Mouse (Mus musculus): Measurements from ENCODE around the gene Ebpl. TPM values are rescaled to one million over a fixed set of nuclear protein-coding genes. Genes with fewer than 3 reads are reported as not detected.
"Not testable (repeated sequence)": the region's sequence is repeated elsewhere in the genome, so short reads cannot be mapped to it uniquely, and the experiment has no call there.

Ebpl gene
- total RNA-seq, 2 experiments from 2014 or later: 4.1 to 4.2 TPM

DNA sequence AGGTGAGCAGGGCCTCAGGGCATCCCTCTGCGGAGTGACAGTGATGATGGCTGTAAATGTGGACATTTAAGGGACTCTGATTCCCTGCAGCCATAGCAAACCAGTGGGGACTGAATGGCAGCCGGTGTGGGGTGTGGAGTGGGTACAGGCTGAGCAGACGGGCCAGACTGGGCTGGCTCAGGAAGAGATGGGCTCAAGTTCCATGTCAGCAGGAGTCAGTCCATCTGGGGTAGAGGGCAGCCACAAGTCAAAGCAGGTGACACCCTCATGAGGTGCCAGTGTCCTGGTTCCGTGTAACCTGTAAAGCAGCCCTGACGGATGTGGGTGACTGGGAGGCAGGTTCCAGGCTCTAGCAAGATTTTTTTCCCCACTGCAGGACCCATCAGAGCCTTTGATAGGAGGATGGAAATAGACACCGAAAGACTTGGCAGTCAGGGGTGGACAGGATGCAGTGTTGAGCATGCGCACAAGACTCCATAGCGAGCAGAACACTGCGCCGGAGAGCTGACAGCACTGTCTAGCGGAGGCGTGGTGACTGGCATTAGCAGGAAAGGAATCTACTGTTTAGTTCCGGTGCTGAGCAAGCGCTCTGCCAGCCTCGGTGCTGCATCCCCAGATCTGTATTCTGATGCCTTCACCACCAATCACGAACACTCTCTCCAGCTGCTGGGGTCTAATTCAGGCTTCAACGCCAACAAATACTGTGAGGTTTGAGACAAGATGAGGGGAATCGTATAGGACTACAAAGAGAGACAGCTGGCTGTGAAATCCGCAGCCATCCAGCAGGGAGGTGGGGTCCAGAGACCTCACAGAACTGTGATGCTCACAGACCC is 32.4 kb downstream of the Ebpl start:
- peak in 1 of 2 experiments; percentile 66 for DNase-seq (ENCODE audit: low spot score in 2 of 2)

DNA sequence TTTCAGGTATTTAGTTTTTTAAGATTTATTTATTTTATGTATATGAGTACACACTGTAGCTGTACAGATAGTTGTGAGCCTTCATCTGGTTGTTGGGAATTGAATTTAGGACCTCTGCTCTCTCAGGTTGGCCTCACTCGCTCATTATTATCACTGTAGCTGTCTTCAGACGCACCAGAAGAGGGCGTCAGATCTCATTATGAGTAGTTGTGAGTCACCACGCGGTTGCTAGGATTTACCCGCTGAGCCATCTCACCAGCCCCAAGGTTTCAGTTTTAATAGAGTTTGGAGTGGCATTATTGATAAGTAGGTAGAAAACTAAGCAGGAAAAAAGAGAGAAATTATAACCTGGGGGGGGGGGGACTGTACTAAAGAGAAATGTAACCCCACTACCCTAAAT is 33.2 kb downstream of the Ebpl start:
- not testable (repeated sequence) for DNase-seq (ENCODE audit: low spot score in 2 of 2)

DNA sequence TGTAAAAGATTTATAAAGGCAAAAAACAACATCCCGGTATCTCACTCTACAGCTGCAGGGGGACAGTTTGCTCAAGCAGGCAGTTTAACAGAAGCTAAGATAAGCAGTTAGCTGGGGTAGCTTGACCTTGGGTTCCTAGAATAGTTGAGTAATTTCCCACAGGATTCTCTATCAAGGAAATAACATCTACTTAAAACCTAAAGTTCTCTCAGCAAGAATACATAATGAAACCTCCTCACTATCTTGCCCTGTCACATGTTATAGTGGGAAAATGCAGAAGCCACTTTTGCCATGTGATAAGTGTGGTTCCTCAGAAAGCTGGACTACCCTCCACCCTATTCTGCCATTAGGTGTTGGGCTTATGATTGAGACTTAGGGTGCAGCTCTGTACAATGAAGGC is 37.5 kb downstream of the Ebpl start:
- DNase-seq (ENCODE audit: low spot score in 2 of 2): no peak

DNA sequence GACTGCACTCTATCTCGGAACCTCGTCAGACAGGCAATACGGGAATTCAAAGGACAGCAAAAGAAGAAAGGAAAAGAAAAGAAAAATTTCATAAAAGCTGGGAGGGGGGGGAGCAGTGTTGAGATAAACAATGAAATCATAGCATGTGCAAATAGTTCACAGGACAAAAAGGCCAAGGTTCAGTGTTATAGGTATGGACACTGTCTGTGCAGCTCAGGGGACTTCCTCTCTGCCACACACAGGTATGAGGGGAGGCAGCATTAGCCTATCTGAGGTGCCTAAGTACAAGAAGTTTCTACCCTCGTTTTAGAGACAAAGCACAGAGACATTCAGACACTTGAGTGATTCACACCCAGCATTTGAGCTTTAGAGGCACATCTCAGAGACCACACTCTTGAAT is 39.0 kb downstream of the Ebpl start:
- DNase-seq (ENCODE audit: low spot score in 2 of 2): no peak

DNA sequence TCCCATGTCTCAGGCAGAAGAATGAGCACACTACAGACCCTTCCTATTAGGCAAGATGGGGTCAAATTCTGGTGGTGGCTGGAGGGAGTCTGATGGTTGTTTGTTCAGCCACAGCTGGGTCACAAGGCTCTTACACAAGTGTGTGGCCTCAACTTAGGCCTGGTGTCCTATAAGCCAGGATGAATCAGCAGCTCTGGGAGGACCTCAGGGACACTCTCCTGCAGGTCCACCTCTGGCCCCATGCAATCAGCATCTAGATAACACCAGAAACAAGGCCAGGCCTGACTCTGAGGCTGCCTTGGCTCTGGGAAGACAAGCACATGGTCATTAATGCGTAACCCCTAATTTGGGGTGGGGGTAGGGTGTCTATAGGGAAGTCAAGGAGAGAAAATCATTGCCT is 39.5 kb downstream of the Ebpl start:
- DNase-seq (ENCODE audit: low spot score in 2 of 2): no peak

DNA sequence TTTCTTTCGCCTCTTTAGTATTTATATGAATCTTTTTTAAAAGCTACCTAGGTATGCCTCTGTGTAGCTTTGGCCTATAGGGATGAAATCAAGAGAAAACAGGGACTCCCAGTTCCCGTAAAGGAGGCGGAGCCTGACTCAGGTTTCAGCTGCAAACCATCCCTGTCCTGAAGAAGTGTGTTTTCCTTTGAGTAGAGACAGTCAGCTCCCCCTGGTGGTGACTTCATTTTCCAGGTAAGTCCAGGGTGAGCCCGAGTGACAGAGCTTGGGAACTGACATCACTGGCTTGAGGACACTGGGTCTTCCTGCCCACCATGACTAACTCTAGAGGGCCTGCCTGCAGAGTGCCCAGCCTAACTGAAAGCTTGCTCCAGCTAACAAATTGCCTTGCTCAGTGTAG is 43.4 kb downstream of the Ebpl start:
- DNase-seq (ENCODE audit: low spot score in 2 of 2): no peak

DNA sequence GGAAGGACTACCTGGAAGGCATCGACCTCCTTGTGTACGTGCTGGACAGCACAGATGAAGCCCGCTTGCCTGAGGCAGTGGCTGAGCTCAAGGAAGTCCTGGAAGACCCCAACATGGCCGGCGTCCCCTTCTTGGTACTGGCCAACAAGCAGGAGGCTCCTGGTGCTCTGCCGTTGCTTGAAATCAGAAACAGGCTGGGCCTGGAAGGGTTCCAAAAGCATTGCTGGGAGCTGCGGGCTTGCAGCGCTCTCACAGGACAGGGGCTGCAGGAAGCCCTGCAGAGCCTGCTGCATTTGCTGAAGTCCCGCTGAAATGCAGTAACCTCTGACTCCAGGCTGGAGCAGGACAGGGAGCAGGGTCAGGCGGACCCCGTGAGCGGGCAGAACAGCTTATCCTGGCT is 49.3 kb downstream of the Ebpl start:
- DNase-seq (ENCODE audit: low spot score in 2 of 2): peak in 1 of 2 experiments; percentile 31

DNA sequence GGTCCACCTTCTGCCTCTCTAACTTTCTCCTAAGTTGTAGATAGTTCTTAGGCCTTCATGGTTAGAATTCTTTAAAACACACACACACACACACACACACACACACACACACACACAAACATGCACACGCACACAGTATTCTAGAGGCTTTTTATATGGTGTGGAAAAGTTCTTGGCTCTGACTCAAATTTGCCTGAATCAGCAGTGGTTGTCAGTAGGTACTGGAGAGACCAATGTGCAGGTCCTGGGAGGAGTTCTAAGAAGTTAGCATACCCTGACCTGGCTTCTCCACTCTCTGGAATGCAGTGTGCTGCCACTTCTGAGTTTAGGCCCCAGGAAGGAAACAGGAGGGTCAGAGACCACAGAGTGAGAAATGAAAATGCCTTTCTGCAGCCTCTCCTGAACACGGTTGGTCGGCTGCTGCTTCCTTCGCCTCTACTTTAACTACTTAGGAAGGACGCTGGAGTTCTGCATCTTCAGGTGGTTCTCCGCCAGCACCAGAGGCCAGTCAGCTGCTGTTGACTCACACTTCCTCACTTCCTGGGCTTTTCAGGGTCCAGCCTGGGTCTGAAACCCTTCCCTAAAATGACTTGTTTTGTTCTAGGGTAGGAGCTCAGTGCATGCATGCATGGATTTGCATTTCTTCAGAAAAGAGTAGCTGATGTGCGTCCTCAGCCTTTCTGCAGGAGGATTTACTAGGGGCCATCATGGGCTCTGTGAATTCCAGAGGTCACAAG is 50.0 kb downstream of the Ebpl start:
- DNase-seq (ENCODE audit: low spot score in 2 of 2): no peak

DNA sequence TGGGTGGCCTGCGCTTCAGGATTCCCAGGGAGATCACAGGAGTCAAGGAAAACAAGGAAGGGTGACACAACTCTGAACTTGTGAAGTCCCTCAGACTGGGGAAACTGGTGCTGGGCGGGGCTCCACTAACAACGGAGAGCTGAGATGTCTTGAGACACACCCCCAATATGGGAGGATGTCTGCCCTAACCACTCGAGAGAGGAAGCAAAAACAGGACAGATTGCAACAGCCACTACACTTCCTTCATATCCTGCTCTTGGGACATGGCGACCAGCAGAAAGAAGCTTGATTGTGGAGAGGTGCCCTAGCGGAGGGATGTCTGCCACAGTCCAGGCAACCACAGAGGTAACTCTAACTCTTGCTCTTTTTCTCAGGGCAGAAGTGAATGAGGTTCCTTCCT is 50.6 kb downstream of the Ebpl start, which contains the start of gene Arl11:
TSS of gene Arl11 (plus strand) at position 161 of the 400 bp plus-strand sequence.
- no peak for DNase-seq (ENCODE audit: low spot score in 2 of 2)

DNA sequence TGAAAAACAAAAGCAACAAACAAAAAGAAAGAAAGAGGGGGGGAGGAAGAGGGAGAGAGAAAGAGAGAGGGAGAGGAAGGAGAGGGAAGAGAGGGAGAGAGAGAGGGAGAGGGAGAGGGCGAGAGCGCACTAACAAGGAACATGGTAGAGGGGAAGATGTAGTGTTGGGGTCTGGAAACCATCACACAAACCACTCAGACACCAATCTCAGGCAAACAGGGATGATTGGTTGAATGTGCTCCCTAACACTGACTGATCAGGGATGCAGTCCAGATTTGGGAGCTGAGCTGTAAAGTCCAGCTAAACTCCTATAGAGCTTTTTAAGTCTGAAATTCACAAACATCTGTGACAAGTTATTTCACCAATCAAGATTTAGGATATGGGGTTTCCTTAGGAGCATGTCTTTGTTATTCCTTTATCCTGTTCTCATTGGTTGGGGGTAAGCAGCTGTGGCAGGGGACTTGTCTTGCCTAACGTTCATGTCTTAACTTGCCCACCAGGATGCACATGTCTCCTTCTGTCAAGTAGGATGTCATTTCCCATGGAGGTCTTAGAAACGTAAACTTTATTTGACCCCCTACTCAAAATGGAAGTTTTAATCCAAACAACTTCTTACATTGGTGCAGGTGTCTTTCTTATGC is 56.1 kb downstream of the Ebpl start:
- no peak for DNase-seq (ENCODE audit: low spot score in 2 of 2)

DNA sequence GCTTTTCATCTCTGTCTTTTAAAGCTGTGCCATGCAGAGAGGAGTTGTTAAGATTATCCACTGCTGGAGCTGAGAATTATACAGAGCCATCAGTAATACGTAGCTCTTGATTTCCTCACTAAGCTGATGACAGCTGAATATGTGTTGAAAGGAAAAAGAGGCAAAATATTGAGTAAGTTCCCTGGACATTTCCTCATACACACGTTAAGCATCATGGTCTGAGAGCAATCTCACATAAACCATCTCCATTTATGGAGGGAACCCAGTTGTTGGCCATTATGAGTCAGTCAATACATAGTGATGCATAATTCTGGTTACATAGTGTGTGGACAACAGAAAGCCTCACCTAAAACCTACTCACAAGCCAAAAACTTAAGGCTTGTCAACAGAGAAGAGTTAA is 57.8 kb downstream of the Ebpl start:
- no peak for DNase-seq (ENCODE audit: low spot score in 2 of 2)

DNA sequence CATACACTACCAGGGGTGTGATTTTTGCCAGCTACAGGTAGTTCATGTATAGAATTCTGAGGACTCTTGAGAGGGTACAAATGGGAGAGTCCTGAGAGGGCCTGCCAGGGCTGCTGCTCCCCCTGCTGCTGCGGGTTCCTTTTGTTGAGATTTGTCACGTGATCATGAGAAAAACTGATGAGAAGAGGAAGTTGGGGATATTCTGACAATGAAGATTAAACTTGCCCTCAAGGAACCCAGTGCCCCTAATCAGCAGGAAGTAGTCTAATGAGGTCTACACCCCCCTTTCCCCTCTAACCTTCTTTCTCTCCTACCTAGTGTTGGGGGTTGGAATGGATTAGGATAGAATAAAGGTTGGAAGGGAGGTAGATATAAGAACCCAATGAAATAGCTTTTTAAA is 58.9 kb downstream of the Ebpl start:
- DNase-seq (ENCODE audit: low spot score in 2 of 2): no peak

DNA sequence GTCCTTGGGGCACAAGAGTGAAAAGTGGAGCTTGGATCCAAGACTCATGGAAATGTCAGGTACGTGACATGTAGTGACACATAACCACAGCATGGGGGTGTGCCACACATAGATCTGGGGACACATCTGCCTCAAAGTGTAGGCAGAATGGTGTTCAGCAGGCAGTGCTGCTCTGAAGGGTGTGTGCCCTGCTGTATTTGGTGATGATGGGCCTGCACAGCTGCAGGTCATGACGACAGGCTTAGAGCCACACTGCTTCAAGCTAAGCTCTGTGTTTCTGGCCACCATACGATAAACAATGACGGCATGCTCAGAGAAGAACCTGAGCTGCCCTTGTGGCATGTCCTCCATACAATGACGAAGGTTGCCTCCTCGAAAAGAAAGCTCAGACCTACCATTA is 60.4 kb downstream of the Ebpl start:
- DNase-seq (ENCODE audit: low spot score in 2 of 2): no peak

DNA sequence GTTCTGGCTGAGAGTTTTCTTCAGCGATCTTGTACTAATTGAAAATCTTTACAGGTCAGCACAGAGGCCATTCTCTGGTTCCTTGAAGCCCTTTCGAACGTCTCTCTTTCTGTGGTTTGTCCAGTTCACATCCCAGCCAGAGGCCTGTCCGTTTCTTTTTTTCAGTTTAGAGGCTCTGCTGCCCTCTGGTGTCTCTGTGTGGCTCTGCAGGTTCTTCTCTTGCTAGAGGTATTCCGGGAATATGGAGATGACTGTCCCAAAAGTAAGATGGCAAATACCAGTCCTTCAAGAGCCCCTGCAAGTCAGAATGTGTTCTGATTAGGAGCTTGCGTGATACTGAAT is 65.5 kb downstream of the Ebpl start:
- peak in 1 of 2 experiments; percentile 40 for DNase-seq (ENCODE audit: low spot score in 2 of 2)

DNA sequence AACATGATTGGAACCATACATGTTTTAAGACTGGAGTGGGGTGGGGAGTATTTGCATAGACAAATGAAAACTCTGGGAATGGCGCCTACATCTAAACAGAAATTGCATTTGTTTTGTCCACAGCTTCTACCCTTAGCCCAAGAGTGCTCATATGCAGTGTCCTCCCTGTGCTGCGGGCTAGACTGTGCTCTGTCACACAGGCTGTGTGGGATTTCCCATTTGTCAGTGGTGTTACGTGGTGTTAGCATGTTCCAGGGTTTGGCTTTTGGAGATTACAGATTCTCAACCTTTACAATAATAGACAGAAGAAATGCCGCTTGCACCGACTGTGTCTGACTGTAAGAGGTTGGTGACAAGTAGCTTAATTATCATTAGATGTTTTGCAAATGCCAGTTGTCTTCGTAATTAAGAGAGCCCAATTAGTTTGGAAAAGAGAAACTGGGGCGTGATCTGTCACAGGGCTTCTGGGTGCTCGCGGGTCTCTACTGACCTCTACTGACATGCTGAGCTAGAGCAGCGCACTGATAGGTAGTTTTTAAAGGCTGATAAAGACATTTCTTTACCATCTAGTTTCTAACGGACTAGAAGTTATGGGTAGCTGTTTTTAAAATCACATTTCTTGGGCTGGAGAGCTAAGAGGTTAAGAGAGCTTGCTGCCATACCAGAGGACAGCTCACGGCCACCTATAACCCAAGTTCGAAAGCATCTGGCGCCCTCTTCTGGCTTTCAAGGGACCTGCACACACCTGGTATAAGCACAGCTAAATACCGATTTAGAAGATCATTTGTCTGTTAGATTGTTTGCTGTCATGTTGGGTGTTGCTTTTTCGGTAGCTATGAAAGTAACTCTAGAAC is 66.1 kb downstream of the Ebpl start:
- peak in 1 of 2 experiments; percentile 62 for DNase-seq (ENCODE audit: low spot score in 2 of 2)

DNA sequence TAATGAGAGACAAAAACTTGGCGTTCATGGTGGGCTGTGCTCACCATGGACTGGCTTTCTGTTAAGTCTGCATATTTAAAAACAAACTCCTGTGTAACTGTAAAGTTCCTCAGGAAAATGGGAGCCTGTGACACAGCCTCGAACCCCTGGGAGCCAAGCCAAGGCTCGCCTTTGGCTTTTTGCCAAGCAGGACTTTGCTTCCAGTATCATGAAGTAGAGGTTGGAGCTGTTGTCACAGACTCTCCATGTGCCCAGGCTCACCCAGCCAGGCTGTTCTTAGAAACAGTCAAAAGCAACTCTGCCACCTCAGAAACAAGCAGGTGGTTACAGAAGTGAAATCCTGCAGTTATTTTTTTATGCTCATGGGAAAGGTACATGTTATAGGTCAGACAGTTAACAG is 69.6 kb downstream of the Ebpl start:
- DNase-seq (ENCODE audit: low spot score in 2 of 2): no peak

DNA sequence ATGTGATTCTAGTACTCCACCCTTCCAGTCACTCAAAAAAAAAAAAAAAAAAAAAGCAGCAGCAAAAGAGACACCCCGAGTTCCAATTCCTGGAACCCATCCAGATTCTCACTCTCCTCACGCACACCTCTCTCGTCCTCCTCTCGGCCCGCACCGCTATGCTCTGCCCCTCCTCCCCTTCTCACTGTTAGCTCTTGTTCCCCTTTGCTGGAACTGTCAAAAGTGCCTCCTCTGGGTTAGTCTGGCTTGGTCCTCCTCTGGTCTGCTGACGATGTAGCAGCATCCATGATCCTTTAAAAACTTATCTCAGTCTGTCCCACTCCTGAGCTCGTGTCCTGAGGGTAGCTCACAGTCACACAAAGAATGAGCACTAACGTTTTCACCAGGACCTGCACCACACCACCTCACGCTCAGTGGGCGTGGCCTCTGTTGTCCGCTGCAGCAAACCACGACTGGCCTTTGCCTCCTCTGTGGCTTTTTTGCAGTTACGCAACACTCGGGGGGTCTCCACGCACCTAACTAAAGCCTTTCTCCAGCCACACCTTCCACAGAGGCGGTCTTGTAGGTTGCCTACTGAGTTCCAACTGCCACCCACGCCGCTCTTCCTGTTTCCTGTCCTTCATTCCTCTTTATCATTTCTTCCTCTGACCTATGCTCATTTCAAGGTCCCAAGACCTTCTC is 71.5 kb downstream of the Ebpl start:
- no peak for DNase-seq (ENCODE audit: low spot score in 2 of 2)

All from gastrocnemius, postnatal 4 days (tissue).